Mouse (Mus musculus): ENCODE measurements around the gene Srd5a2. TPM values are rescaled to one million over a fixed set of nuclear protein-coding genes. Genes with fewer than 3 reads are reported as not detected.
"Not testable (repeated sequence)": the region's sequence is repeated elsewhere in the genome, so short reads cannot be mapped to it uniquely, and the experiment has no call there.

Srd5a2 gene
- polyA plus RNA-seq (2016; fragmentation: Nextera tagmentation; extraction: Ambion mirVana): not detected in 2 replicates

DNA sequence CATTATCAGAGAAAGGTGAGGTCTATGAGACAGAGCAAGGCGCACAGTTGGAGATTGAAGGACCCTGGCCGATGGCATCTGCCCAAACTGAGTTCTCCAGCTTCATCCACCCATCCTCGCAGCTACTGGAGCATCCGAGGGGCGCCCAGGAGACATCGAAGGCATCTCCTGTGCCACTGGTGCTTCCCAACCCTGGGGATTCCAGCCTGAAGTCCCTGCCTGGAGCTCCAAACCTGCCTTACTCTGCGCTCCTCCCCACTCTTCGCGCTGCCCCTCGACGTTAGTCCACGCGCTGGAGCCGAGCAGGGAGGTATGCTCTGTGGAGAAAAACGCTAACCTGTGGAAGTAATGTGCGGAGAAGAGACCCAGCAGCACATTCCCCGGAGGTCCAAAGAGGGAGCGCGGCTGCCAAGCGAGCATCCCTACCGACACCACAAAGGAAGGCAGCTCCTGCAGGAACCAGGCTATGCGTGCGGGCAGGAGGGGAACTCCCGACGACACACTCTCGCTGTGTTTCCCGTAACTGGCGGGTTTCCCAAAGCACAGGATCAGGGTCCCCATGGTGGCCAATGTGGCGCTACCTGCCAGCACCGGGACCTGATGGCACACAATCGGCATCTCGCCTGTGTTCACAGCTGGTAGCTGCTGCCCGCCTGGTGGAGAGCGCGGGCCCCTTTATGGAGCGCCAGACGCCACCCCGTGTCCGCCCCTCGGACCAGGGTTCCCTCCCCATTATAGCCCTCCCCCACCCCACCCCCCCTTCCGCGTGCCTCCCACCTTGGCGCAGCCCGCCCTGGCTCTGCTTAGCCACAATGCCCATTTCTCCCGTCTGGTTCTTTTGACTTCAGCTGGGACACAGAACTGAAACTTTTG is at the start of gene Srd5a2:
TSS of gene Srd5a2 (minus strand) at position 707 of the 873 bp plus-strand sequence.
- Histone ChIP-seq H3K36me3 (no peaks in the 10 kb centered on the region), H3K27ac (no peak within 1 kb of the TSS), H3K4me1 (peaks cover 16% of the 10 kb centered on the region), H3K27me3 (ENCODE audit: insufficient read depth, poor library complexity, severe bottlenecking) (peaks cover 77% of the 10 kb centered on the region), H3K9me3 (no peaks in the 10 kb centered on the region), H3K4me3 (peak within 1 kb of the TSS; percentile 47)
- WGBS: 1% methylated on average over 45 of the region's 45 CpGs
- DNase-seq (ENCODE audit: low spot score): no peak

GRCm38 (mm10) chr17:74088886-74089678 is 41.4 kb upstream of the Srd5a2 start:
- Histone ChIP-seq H3K36me3 (no peaks in the 10 kb centered on the region), H3K27ac (no peak overlapping the region), H3K4me3 (no peak overlapping the region), H3K27me3 (ENCODE audit: insufficient read depth, poor library complexity, severe bottlenecking) (no peaks in the 10 kb centered on the region), H3K9me3 (peaks cover 4% of the 10 kb centered on the region; the same call in 1 of the 2 replicates), H3K4me1 (no peaks in the 10 kb centered on the region)
- DNase-seq (ENCODE audit: low spot score): no peak
- 72% methylated on average over 5 of the region's 5 CpGs for WGBS

- Histone ChIP-seq H3K4me3 (no peak overlapping the region), H3K4me1 (no peaks in the 10 kb centered on the region), H3K27me3 (ENCODE audit: insufficient read depth, poor library complexity, severe bottlenecking) (no peaks in the 10 kb centered on the region), H3K9me3 (peaks cover 4% of the 10 kb centered on the region; the same call in 1 of the 2 replicates), H3K27ac (no peak overlapping the region), H3K36me3 (no peaks in the 10 kb centered on the region)
- WGBS: 80% methylated on average over 2 of the region's 2 CpGs
- DNase-seq (ENCODE audit: low spot score): no peak
These were observed 40.3 kb upstream of the Srd5a2 start for GRCm38 (mm10) chr17:74088016-74088415.

- 78% methylated on average over 4 of the region's 4 CpGs for WGBS
- DNase-seq (ENCODE audit: low spot score): no peak
- no peaks in the 10 kb centered on the region for H3K27me3 ChIP-seq (ENCODE audit: insufficient read depth, poor library complexity, severe bottlenecking)
- no peak overlapping the region for H3K27ac ChIP-seq
- H3K9me3 ChIP-seq: peaks cover 4% of the 10 kb centered on the region; the same call in 1 of the 2 replicates
- no peaks in the 10 kb centered on the region for H3K36me3 ChIP-seq
- no peak overlapping the region for H3K4me3 ChIP-seq
- no peaks in the 10 kb centered on the region for H3K4me1 ChIP-seq
These were observed 35.7 kb upstream of the Srd5a2 start for GRCm38 (mm10) chr17:74083370-74083769.

DNA sequence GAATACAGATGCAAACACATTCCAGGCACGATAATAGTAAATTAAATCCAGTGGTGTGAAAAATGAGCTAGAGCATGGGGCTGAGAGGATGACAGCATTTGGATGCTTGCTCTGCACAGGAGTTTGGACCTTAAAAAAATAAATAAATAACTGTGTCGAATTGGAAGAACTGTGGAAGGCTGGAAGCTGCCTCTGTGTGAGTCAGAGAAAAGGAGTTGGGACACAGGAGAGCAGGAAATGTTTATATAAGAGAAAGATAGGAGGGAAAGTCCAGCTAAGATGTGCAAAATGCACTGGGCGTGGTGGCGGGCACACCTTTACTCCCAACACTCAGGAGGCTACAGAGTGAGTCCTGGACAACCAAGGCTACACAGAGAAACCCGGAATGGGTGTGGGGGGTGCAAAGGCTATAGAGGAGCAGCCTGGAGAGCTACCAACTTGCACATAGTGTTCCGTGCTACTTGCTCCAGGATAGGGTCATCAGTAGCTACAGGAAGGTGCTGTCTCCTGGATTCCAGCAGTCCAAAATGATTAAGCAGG is 32.4 kb upstream of the Srd5a2 start:
- H3K27me3 ChIP-seq (ENCODE audit: insufficient read depth, poor library complexity, severe bottlenecking): no peaks in the 10 kb centered on the region
- H3K27ac ChIP-seq: no peak overlapping the region
- DNase-seq (ENCODE audit: low spot score): no peak
- H3K4me3 ChIP-seq: no peak overlapping the region
- no peaks in the 10 kb centered on the region for H3K4me1 ChIP-seq
- 71% methylated on average over 6 of the region's 6 CpGs for WGBS
- H3K9me3 ChIP-seq: peaks cover 4% of the 10 kb centered on the region; the same call in 1 of the 2 replicates
- H3K36me3 ChIP-seq: no peaks in the 10 kb centered on the region

DNA sequence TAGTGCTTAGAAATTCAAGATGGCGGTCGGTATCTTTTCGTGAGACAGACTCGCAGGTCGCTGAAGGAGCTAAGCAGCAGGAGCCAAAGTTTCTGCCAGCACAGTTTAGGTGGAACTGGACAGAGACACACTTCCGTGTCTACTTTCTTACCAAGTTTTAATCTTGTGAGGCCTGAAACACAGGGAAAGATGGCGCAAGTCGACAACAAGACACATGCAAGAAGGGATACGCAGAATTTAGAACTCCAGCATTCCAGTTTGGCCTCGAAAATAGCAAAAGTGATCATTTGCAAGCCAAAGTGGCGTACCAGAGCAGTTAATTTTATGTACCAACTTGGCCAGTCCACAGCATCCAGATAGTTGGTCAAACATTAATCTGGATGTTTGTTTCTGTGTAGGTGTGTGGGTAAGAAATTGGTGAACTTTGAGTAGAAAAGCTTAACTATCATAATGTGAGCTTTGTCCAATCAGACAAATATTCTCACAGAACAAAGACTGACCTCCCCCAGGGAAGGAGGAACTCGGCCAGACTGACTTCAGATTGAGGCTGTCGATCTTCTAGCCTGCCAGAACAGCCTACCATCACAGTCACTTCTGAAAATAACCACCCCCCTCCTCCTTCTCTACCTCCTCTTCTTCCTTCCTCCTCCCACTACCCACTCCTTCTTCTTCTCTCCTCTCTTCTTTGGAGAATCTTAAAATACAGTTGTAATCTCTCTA is 31.2 kb upstream of the Srd5a2 start:
- Histone ChIP-seq H3K4me1 (no peaks in the 10 kb centered on the region), H3K4me3 (no peak overlapping the region), H3K27me3 (ENCODE audit: insufficient read depth, poor library complexity, severe bottlenecking) (no peaks in the 10 kb centered on the region), H3K36me3 (no peaks in the 10 kb centered on the region), H3K9me3 (no peaks in the 10 kb centered on the region), H3K27ac (no peak overlapping the region)
- WGBS: 83% methylated on average over 13 of the region's 13 CpGs
- no peak for DNase-seq (ENCODE audit: low spot score)

DNA sequence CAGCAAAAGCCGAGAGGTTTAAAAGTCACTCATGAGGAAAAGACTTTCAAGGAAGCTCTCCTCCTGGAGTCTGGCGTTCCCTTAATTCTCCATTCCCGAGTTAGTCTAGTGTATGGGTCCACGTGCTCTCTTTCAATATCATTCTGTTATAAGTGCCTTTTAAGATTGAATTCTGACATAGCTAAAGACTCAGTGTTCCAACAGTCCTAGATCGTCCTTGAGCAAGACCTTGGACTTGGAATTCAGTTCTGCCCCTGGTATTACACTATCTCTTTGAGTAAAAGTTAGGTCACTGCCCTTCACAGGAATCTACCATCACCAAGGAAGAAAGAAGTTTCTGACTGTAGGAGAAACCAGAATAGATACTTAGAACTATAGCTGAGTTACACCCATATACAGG is 25.4 kb upstream of the Srd5a2 start:
- not testable (repeated sequence) for DNase-seq (ENCODE audit: low spot score)

GRCm38 (mm10) chr17:74062763-74063162 is 15.0 kb upstream of the Srd5a2 start:
- 81% methylated on average over 5 of the region's 5 CpGs for WGBS
- DNase-seq (ENCODE audit: low spot score); H3K9me3 ChIP-seq; H3K27ac ChIP-seq; H3K36me3 ChIP-seq; H3K4me3 ChIP-seq; H3K4me1 ChIP-seq; H3K27me3 ChIP-seq (ENCODE audit: insufficient read depth, poor library complexity, severe bottlenecking): not testable (repeated sequence)

More for the DNA sequence above, 25.4 kb upstream of the Srd5a2 start:
- not testable (repeated sequence) for H3K27me3 ChIP-seq (ENCODE audit: insufficient read depth, poor library complexity, severe bottlenecking); H3K36me3 ChIP-seq; H3K9me3 ChIP-seq; H3K27ac ChIP-seq; H3K4me1 ChIP-seq; H3K4me3 ChIP-seq
- 86% methylated on average over 5 of the region's 5 CpGs for WGBS

DNA sequence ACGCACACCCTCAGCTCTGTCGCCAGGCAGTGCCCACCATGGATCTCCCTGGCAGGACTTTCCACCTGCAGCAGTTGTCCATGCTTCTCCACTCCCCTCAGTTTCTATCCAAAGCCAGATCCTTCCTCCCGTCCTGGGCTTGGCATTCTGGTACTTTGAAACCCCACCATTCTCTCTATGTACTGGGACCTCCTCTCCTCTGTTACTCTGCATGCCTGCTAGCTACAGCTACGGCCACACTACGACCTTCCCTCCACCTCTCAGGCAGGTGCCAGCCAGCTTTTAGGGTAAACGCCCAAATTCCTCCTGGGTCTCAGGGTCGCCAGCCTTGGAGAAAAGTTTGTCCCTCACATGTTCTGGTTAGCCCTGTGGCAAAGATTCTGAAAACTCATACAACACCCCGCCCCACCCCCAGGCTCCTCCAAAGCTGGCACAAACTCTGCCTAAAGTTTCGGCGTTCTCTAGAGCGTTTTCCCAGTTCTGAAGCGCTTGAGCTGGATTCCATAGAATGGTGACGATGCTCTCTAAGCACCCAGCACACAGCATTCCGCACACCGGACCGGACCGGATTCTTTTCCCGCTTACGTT is 607 bp upstream of the Srd5a2 start:
- peaks cover 16% of the 10 kb centered on the region for H3K4me1 ChIP-seq
- H3K9me3 ChIP-seq: no peaks in the 10 kb centered on the region
- H3K36me3 ChIP-seq: no peaks in the 10 kb centered on the region
- 6% methylated on average over 19 of the region's 19 CpGs for WGBS
- no peak overlapping the region for H3K27ac ChIP-seq
- peak overlapping the region; percentile 47 for H3K4me3 ChIP-seq
- DNase-seq (ENCODE audit: low spot score): no peak
- H3K27me3 ChIP-seq (ENCODE audit: insufficient read depth, poor library complexity, severe bottlenecking): peaks cover 77% of the 10 kb centered on the region

DNA sequence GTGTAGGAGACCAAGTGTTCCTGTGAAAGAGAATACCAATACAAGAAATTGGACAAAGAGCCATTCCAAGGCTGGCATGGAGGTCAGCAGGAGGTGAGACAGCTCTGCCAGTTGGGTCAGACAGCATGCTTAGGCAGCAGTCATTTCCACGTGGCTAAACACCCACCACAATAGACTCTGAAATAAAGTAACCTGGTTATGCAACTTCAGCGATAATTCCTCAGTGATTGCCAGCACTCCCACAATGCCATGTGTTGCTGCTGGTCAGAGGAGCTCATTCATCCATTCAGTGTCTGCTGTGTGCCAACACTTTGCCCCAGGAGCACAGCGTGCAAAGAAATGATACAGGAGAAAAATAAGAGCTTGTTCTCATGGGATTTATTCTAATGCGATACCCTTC is 4.0 kb downstream of the Srd5a2 start:
- WGBS: 72% methylated on average over 4 of the region's 4 CpGs
- H3K4me3 ChIP-seq: no peak overlapping the region
- peaks cover 16% of the 10 kb centered on the region for H3K4me1 ChIP-seq
- no peaks in the 10 kb centered on the region for H3K9me3 ChIP-seq
- no peak overlapping the region for H3K27ac ChIP-seq
- no peaks in the 10 kb centered on the region for H3K36me3 ChIP-seq
- peaks cover 50% of the 10 kb centered on the region for H3K27me3 ChIP-seq (ENCODE audit: insufficient read depth, poor library complexity, severe bottlenecking)
- DNase-seq (ENCODE audit: low spot score): no peak

GRCm38 (mm10) chr17:74020526-74021203 is 27.1 kb downstream of the Srd5a2 start:
- H3K27me3 ChIP-seq (ENCODE audit: insufficient read depth, poor library complexity, severe bottlenecking): no peaks in the 10 kb centered on the region
- WGBS: 36% methylated on average over 8 of the region's 8 CpGs
- DNase-seq (ENCODE audit: low spot score): peak; percentile 89

GRCm38 (mm10) chr17:74018281-74018680 is 29.4 kb downstream of the Srd5a2 start:
- H3K27ac ChIP-seq: no peak overlapping the region
- no peak overlapping the region for H3K4me3 ChIP-seq
- 0 out of 2 replicates have a peak, but pooled peaks cover 5% of the 10 kb centered on the region for H3K4me1 ChIP-seq
- DNase-seq (ENCODE audit: low spot score): no peak
- no peaks in the 10 kb centered on the region for H3K27me3 ChIP-seq (ENCODE audit: insufficient read depth, poor library complexity, severe bottlenecking)
- no peaks in the 10 kb centered on the region for H3K9me3 ChIP-seq
- 82% methylated on average over 4 of the region's 4 CpGs for WGBS
- H3K36me3 ChIP-seq: no peaks in the 10 kb centered on the region

More at GRCm38 (mm10) chr17:74020526-74021203, 27.1 kb downstream of the Srd5a2 start:
- Histone ChIP-seq H3K9me3 (no peaks in the 10 kb centered on the region), H3K4me1 (0 out of 2 replicates have a peak, but pooled peaks cover 5% of the 10 kb centered on the region), H3K36me3 (no peaks in the 10 kb centered on the region), H3K4me3 (no peak overlapping the region), H3K27ac (no peak overlapping the region)

Data from heart, embryonic 10.5 days (tissue).